Mouse (Mus musculus): ENCODE results near the gene Rnf111.

Gene Rnf111

GRCm38 (mm10) chr9:70391660-70392562 lies 111.6 kb downstream of the Rnf111 start:
- DNase-seq = no peak

- DNase-seq = no peak
These were observed 112.5 kb downstream of the Rnf111 start for GRCm38 (mm10) chr9:70391042-70391441.

GRCm38 (mm10) chr9:70389548-70389947 lies 114.0 kb downstream of the Rnf111 start:
- DNase-seq = no peak

GRCm38 (mm10) chr9:70387410-70388119 lies 116.0 kb downstream of the Rnf111 start:
- DNase-seq = no peak

- DNase-seq = no peak
These were observed 118.4 kb downstream of the Rnf111 start for GRCm38 (mm10) chr9:70384958-70385728.

GRCm38 (mm10) chr9:70384494-70384893 lies 119.0 kb downstream of the Rnf111 start:
- DNase-seq = no peak

- DNase-seq = no peak
These were observed 119.8 kb downstream of the Rnf111 start for GRCm38 (mm10) chr9:70383750-70384149.

- no peak for DNase-seq
These were observed 121.4 kb downstream of the Rnf111 start for GRCm38 (mm10) chr9:70382091-70382490.

GRCm38 (mm10) chr9:70379502-70380467 lies 123.7 kb downstream of the Rnf111 start:
- no peak for DNase-seq

Measured in kidney, postnatal 25 days (tissue).